Mouse (Mus musculus) left cerebral cortex, adult 8-10 months (tissue): ENCODE measurements around the gene Fam13a. TPM values are rescaled to one million over a fixed set of nuclear protein-coding genes. Genes with fewer than 3 reads are reported as not detected.

Source experiments
- DNase-seq, 2 experiments: peaks; one replicate each; pipeline ENCODE4 v3.0.0; 2022; ENCODE audit warnings: low spot score in 2 of 2
- total RNA-seq, 4 experiments: library from RNA; stranded (reverse); gene quantifications; 2 replicates each; pipeline ENCODE4 v1.2.4; 2022

Fam13a gene
- total RNA-seq, 4 experiments from 2014 or later = 14.7 to 17.0 (median 15.9) TPM

- no peak for DNase-seq
Measured at GRCm38 (mm10) chr6:58893307-58893706, 131.0 kb downstream of the Fam13a start.

GRCm38 (mm10) chr6:58889917-58890316 is 134.4 kb downstream of the Fam13a start:
- no peak for DNase-seq

GRCm38 (mm10) chr6:58882271-58882670 is 142.1 kb downstream of the Fam13a start:
- DNase-seq = no peak

Other genes starting within 250 kb of the Fam13a start
- 100 to 1,000 TPM; 127 to 260 (median 211) TPM for gene Herc3, start 193.1 kb downstream of the Fam13a start, total RNA-seq
- gene Nap1l5, start 117.5 kb downstream of the Fam13a start, total RNA-seq = 100 to 1,000 TPM; 339 to 374 (median 355) TPM
- gene Tigd2, start 184.3 kb upstream of the Fam13a start, total RNA-seq = 10 to 100 TPM; 13.7 to 15.3 (median 14.7) TPM